Comparison of ENCODE assay signal across 7 mouse cellular contexts in the genomic region with DNA sequence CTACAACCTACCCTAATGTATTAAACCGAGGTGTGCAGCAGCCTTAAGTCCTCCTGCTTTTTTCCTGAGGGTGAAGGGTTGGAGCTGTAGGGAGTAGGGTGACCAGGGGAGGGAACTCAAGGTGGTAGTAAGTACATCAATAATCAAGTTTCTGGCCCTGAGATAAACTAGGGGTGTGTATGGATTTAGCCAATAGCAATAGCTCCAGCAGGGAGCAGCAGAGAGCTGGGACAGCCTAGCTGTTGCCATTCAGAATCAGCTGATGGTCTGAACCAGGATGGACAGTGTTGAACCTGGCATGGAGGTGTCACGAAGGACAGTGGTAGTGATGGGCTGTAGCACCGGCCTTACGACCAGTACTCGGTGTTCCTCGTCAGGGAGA. TPM values are rescaled to one million over a fixed set of nuclear protein-coding genes. Genes with fewer than 3 reads are reported as not detected.
DNase-seq lines count a peak whose midpoint lies in the region; ATAC-seq lines count a peak whose summit lies in the region.

No protein-coding gene starts in this region.

- peaks cover 29% of the 10 kb centered on the region for H3K4me1 ChIP-seq in forebrain, embryonic 13.5 days
- peaks cover 54% of the 10 kb centered on the region for H3K4me1 ChIP-seq in hindbrain, embryonic 10.5 days (replicated peaks)

- H3K36me3 ChIP-seq in forebrain, embryonic 13.5 days (ENCODE audit: poor library complexity, severe bottlenecking): peaks cover 55% of the 10 kb centered on the region
- H3K36me3 ChIP-seq in hindbrain, embryonic 10.5 days: peaks cover 65% of the 10 kb centered on the region

- H3K9ac ChIP-seq in forebrain, embryonic 13.5 days: peak overlapping the region; percentile 52

- WGBS in forebrain, embryonic 13.5 days: 53% methylated on average over 6 of the region's 6 CpGs
- WGBS in hindbrain, embryonic 10.5 days: 51% methylated on average over 6 of the region's 6 CpGs

- no peak overlapping the region for H3K27ac ChIP-seq in forebrain, embryonic 13.5 days
- peak overlapping the region; percentile 99 for H3K27ac ChIP-seq in hindbrain, embryonic 10.5 days

- no peak overlapping the region; the same call in 1 of the 2 replicates for H3K4me2 ChIP-seq in forebrain, embryonic 13.5 days

- no peak for ATAC-seq in forebrain, embryonic 13.5 days

- no peak overlapping the region for H3K4me3 ChIP-seq in forebrain, embryonic 13.5 days
- H3K4me3 ChIP-seq in hindbrain, embryonic 10.5 days: peak overlapping the region; percentile 98

- peak; percentile 59 for DNase-seq in Muller cell, postnatal 12 days (ENCODE audit: inconsistent ontology term)
- peak; percentile 83 for DNase-seq in c-Kit-positive CD71-positive TER-119-negative erythroid progenitor cells, embryonic 14.5 days (ENCODE audit: low read depth)
- DNase-seq in hindbrain, embryonic 10.5 days (ENCODE audit: low spot score): peak; percentile 74
- peak; percentile 77 to 87 for DNase-seq in layer of hippocampus, postnatal 14 days (ENCODE audit: low spot score in 2 of 2)
- peak; percentile 81 for DNase-seq in lung, postnatal 25 days (ENCODE audit: low spot score)
- DNase-seq in right cerebral cortex, postnatal 14 days: peak; percentile 92

- H3K27me3 ChIP-seq in forebrain, embryonic 13.5 days: no peaks in the 10 kb centered on the region
- no peaks in the 10 kb centered on the region for H3K27me3 ChIP-seq in hindbrain, embryonic 10.5 days (ENCODE audit: insufficient read depth, poor library complexity, severe bottlenecking)

- H3K9me3 ChIP-seq in forebrain, embryonic 13.5 days (replicated peaks): no peaks in the 10 kb centered on the region
- no peaks in the 10 kb centered on the region for H3K9me3 ChIP-seq in hindbrain, embryonic 10.5 days

RNA-seq across cellular contexts. Expression of a gene that starts 0.9 kb away (rescaled TPM):
- not detected in 2 replicates for polyA plus RNA-seq in forebrain, embryonic 13.5 days (2015; fragmentation: Nextera tagmentation; extraction: Ambion mirVana)
- 0.25 and 0.35 TPM in 2 replicates for polyA plus RNA-seq in hindbrain, embryonic 10.5 days (2016; fragmentation: Nextera tagmentation; extraction: Ambion mirVana)
- not detected for total RNA-seq in layer of hippocampus, postnatal 14 days (2021)

RNA-seq across cellular contexts. Expression of a gene that starts 2.3 kb away (rescaled TPM):
- 41.6 and 48.7 TPM in 2 replicates for polyA plus RNA-seq in forebrain, embryonic 13.5 days (2015; fragmentation: Nextera tagmentation; extraction: Ambion mirVana)
- 70.8 and 71.3 TPM in 2 replicates for polyA plus RNA-seq in hindbrain, embryonic 10.5 days (2016; fragmentation: Nextera tagmentation; extraction: Ambion mirVana)
- total RNA-seq in layer of hippocampus, postnatal 14 days (2021): 10 to 100 TPM; 54.5 to 59.7 TPM

RNA-seq across cellular contexts. Expression of a gene that starts 10.5 kb away (rescaled TPM):
- polyA plus RNA-seq in forebrain, embryonic 13.5 days (2015; fragmentation: Nextera tagmentation; extraction: Ambion mirVana): 1.8 and 2.1 TPM in 2 replicates
- polyA plus RNA-seq in hindbrain, embryonic 10.5 days (2016; fragmentation: Nextera tagmentation; extraction: Ambion mirVana): 1.9 and 2.9 TPM in 2 replicates
- 1 to 10 TPM in 1 of 2 experiments, under 1 TPM in 1; 0.93 to 1.4 TPM for total RNA-seq in layer of hippocampus, postnatal 14 days (2021)

RNA-seq across cellular contexts. Expression of a gene that starts 22.3 kb away (rescaled TPM):
- polyA plus RNA-seq in forebrain, embryonic 13.5 days (2015; fragmentation: Nextera tagmentation; extraction: Ambion mirVana): 0.18 and 0.48 TPM in 2 replicates
- 0.26 and 0.68 TPM in 2 replicates for polyA plus RNA-seq in hindbrain, embryonic 10.5 days (2016; fragmentation: Nextera tagmentation; extraction: Ambion mirVana)
- total RNA-seq in layer of hippocampus, postnatal 14 days (2021): 1 to 10 TPM in 1 of 2 experiments, under 1 TPM in 1; 0.17 to 1.2 TPM

RNA-seq across cellular contexts. Expression of a gene that starts 23.5 kb away (rescaled TPM):
- 22.7 and 23.1 TPM in 2 replicates for polyA plus RNA-seq in forebrain, embryonic 13.5 days (2015; fragmentation: Nextera tagmentation; extraction: Ambion mirVana)
- 16.8 and 37.2 TPM in 2 replicates for polyA plus RNA-seq in hindbrain, embryonic 10.5 days (2016; fragmentation: Nextera tagmentation; extraction: Ambion mirVana)
- total RNA-seq in layer of hippocampus, postnatal 14 days (2021): 100 to 1,000 TPM; 145 to 150 TPM
